21 mouse cellular contexts compared by ENCODE assay signal in genomic region chr13:74632327-74632726, GRCm38 (mm10).
"Had no signal": no experiment of that assay in that cellular context is flagged by ENCODE, and none has a peak within 500 bp of the region (broad histone marks: within the 10 kb centered on the region; RNA-seq: fewer than 3 reads in every experiment).

No protein-coding gene starts in this region.

- ATAC-seq: liver, embryonic 12.5 days; midbrain, embryonic 13.5 days; midbrain, embryonic 16.5 days had no signal

- H3K36me3 ChIP-seq: limb, embryonic 10.5 days; limb, embryonic 13.5 days; liver, embryonic 12.5 days; liver, embryonic 15.5 days; lung, embryonic 15.5 days; midbrain, embryonic 10.5 days; midbrain, embryonic 13.5 days; neural tube, embryonic 12.5 days had no signal

- H3K4me1 ChIP-seq: limb, embryonic 10.5 days; limb, embryonic 13.5 days; liver, embryonic 12.5 days; liver, embryonic 15.5 days; lung, embryonic 15.5 days; megakaryocyte, embryonic 14.5 days; midbrain, embryonic 10.5 days; midbrain, embryonic 13.5 days; neural tube, embryonic 12.5 days had no signal

- H3K9ac ChIP-seq: limb, embryonic 13.5 days; liver, embryonic 12.5 days; liver, embryonic 15.5 days; lung, embryonic 15.5 days; midbrain, embryonic 13.5 days; neural tube, embryonic 12.5 days had no signal

- H3K27ac ChIP-seq: kidney, postnatal 0 days; layer of hippocampus, adult 2 months; limb, embryonic 10.5 days; limb, embryonic 13.5 days; liver, embryonic 12.5 days; liver, embryonic 15.5 days; lung, embryonic 15.5 days; midbrain, embryonic 10.5 days; midbrain, embryonic 13.5 days; neural tube, embryonic 12.5 days had no signal

- H3K4me2 ChIP-seq: limb, embryonic 13.5 days; liver, embryonic 12.5 days; liver, embryonic 15.5 days; lung, embryonic 15.5 days; midbrain, embryonic 13.5 days; neural tube, embryonic 12.5 days had no signal

- H3K9me3 ChIP-seq: limb, embryonic 10.5 days; limb, embryonic 13.5 days; liver, embryonic 12.5 days; liver, embryonic 15.5 days; lung, embryonic 15.5 days; megakaryocyte, embryonic 14.5 days; midbrain, embryonic 10.5 days; midbrain, embryonic 13.5 days; neural tube, embryonic 12.5 days had no signal

- H3K27me3 ChIP-seq: limb, embryonic 13.5 days; liver, embryonic 12.5 days; liver, embryonic 15.5 days; lung, embryonic 15.5 days; midbrain, embryonic 13.5 days; neural tube, embryonic 12.5 days had no signal

- H3K4me3 ChIP-seq: layer of hippocampus, adult 2 months; limb, embryonic 10.5 days; limb, embryonic 13.5 days; liver, embryonic 12.5 days; liver, embryonic 15.5 days; lung, embryonic 15.5 days; megakaryocyte, embryonic 14.5 days; midbrain, embryonic 10.5 days; midbrain, embryonic 13.5 days; myocyte; neural tube, embryonic 12.5 days had no signal

- DNase-seq: kidney, postnatal 25 days; layer of hippocampus, adult 9-11 months; liver; lung, adult 18-20 months; lung, postnatal 10 days; lung, postnatal 36 days; thymus, adult 18-20 months; thymus, postnatal 36 days had no signal
